Mouse (Mus musculus): ENCODE data around the gene Tmem59.

- TF ChIP-seq USF1 (IDR thresholded peaks at IDR 0.05; ENCODE audit: low read depth) (no peak), CTCF (IDR thresholded peaks at IDR 0.05; ENCODE audit: control insufficient read depth, insufficient read depth, insufficient read length) (no peak), CEBPB (IDR thresholded peaks at IDR 0.05; ENCODE audit: low read depth) (no peak), MAX (IDR thresholded peaks at IDR 0.05) (no peak), MYOG (IDR thresholded peaks at IDR 0.05; ENCODE audit: control insufficient read depth, extremely low read depth, insufficient read length) (no peak)
These were observed 54.0 kb downstream of the Tmem59 start for GRCm38 (mm10) chr4:107232219-107232618.
